Mouse (Mus musculus): ENCODE measurements around the gene Cnbd2. TPM values are rescaled to one million over a fixed set of nuclear protein-coding genes. Genes with fewer than 3 reads are reported as not detected.
"Not testable (repeated sequence)": the region's sequence is repeated elsewhere in the genome, so short reads cannot be mapped to it uniquely, and the experiment has no call there.

Cnbd2 gene
- total RNA-seq, 2 experiments from 2014 or later, result 0.54 to 1.1 TPM

- no peak for DNase-seq
- intact Hi-C loops (cut with DNase I), result no loop called here
Observed at GRCm38 (mm10) chr2:156370896-156371295, 58.8 kb downstream of the Cnbd2 start.

GRCm38 (mm10) chr2:156376956-156377355 is 64.9 kb downstream of the Cnbd2 start:
- no peak for DNase-seq
- intact Hi-C loops (cut with DNase I), result no loop called here

GRCm38 (mm10) chr2:156379929-156380328 is 67.8 kb downstream of the Cnbd2 start:
- intact Hi-C loops (cut with DNase I), result no loop called here
- no peak for DNase-seq

GRCm38 (mm10) chr2:156381350-156381749 is 69.3 kb downstream of the Cnbd2 start:
- intact Hi-C loops (cut with DNase I), result no loop called here
- no peak for DNase-seq

GRCm38 (mm10) chr2:156392461-156393154 is 80.5 kb downstream of the Cnbd2 start:
- peak; percentile 64 to 71 for DNase-seq
- intact Hi-C loops (cut with DNase I), result not testable (repeated sequence)

- intact Hi-C loops (cut with DNase I), result no loop called here
- DNase-seq, result no peak
Observed at GRCm38 (mm10) chr2:156393155-156393828, 81.2 kb downstream of the Cnbd2 start.

- intact Hi-C loops (cut with DNase I), result no loop called here
- DNase-seq, result no peak
Observed at GRCm38 (mm10) chr2:156394282-156394681, 82.2 kb downstream of the Cnbd2 start.

- intact Hi-C loops (cut with DNase I), result no loop called here
Observed at GRCm38 (mm10) chr2:156396096-156396495, 84.0 kb downstream of the Cnbd2 start.

GRCm38 (mm10) chr2:156397988-156398387 is 85.9 kb downstream of the Cnbd2 start:
- no peak for DNase-seq
- intact Hi-C loops (cut with DNase I), result no loop called here

More at GRCm38 (mm10) chr2:156396096-156396495, 84.0 kb downstream of the Cnbd2 start:
- no peak for DNase-seq

GRCm38 (mm10) chr2:156399485-156399884 is 87.4 kb downstream of the Cnbd2 start:
- intact Hi-C loops (cut with DNase I), result no loop called here
- no peak for DNase-seq

GRCm38 (mm10) chr2:156401331-156401730 is 89.2 kb downstream of the Cnbd2 start:
- intact Hi-C loops (cut with DNase I), result no loop called here
- DNase-seq, result no peak

GRCm38 (mm10) chr2:156402036-156402435 is 89.9 kb downstream of the Cnbd2 start:
- no peak for DNase-seq
- intact Hi-C loops (cut with DNase I), result no loop called here

- intact Hi-C loops (cut with DNase I), result no loop called here
Observed at GRCm38 (mm10) chr2:156406987-156407386, 94.9 kb downstream of the Cnbd2 start.

GRCm38 (mm10) chr2:156408168-156408567 is 96.1 kb downstream of the Cnbd2 start:
- intact Hi-C loops (cut with DNase I), result no loop called here
- no peak for DNase-seq

More at GRCm38 (mm10) chr2:156406987-156407386, 94.9 kb downstream of the Cnbd2 start:
- DNase-seq, result no peak

GRCm38 (mm10) chr2:156411348-156411747 is 99.2 kb downstream of the Cnbd2 start:
- intact Hi-C loops (cut with DNase I); DNase-seq: not testable (repeated sequence)

- DNase-seq, result no peak
- intact Hi-C loops (cut with DNase I), result no loop called here
Observed at GRCm38 (mm10) chr2:156414996-156415395, 102.9 kb downstream of the Cnbd2 start.

- intact Hi-C loops (cut with DNase I), result no loop called here
- DNase-seq, result no peak
Observed at GRCm38 (mm10) chr2:156415674-156416073, 103.6 kb downstream of the Cnbd2 start.

- DNase-seq, result no peak
- intact Hi-C loops (cut with DNase I), result no loop called here
Observed at GRCm38 (mm10) chr2:156417194-156417593, 105.1 kb downstream of the Cnbd2 start.

- DNase-seq, result no peak
- intact Hi-C loops (cut with DNase I), result no loop called here
Observed at GRCm38 (mm10) chr2:156418467-156418866, 106.4 kb downstream of the Cnbd2 start.

- intact Hi-C loops (cut with DNase I), result loop anchor here (5.0 kb wide), 1 partner anchor 77 kb away; no protein-coding TSS in a partner anchor
- peak in 1 of 2 experiments; percentile 22 for DNase-seq
Observed at GRCm38 (mm10) chr2:156420327-156420693, 108.2 kb downstream of the Cnbd2 start.

- DNase-seq, result peak; percentile 14 to 38
- intact Hi-C loops (cut with DNase I), result loop anchor here (5.0 kb wide), 1 partner anchor 76 kb away; no protein-coding TSS in a partner anchor
Observed at GRCm38 (mm10) chr2:156420694-156421380, 108.7 kb downstream of the Cnbd2 start, which contains the start of gene Epb41l1. Epb41l1 (plus strand) TSS chr2:156420909.

Measured in gastrocnemius, postnatal 36 days (tissue).